Mouse (Mus musculus) embryonic facial prominence, embryonic 13.5 days (tissue): ENCODE measurements around the gene Pdzd11. TPM values are rescaled to one million over a fixed set of nuclear protein-coding genes. Genes with fewer than 3 reads are reported as not detected.

Experiments used
- ATAC-seq: fragments of 200-750 bp; cut with Nextera tagmentation; 2 replicates; pipeline ENCODE4 v1.8.0; 2017; ENCODE audit warnings: low read depth; ENCODE audit not compliant: insufficient number of reproducible peaks, insufficient read depth, low FRiP score, low TSS enrichment
- H3K27ac ChIP-seq: fragments of 300-500 bp; sonication (generic); 2 replicates; pipeline ENCODE4 v1.5.1; 2015; ENCODE audit warnings: moderate library complexity, mild to moderate bottlenecking, inconsistent platforms
- H3K27me3 ChIP-seq: fragments of 300-500 bp; sonication (generic); 2 replicates; pipeline ENCODE4 v1.6.1; 2015; ENCODE audit warnings: mild to moderate bottlenecking, inconsistent platforms
- H3K36me3 ChIP-seq: fragments of 300-500 bp; sonication (generic); 2 replicates; pipeline ENCODE4 v1.6.1; 2015; ENCODE audit warnings: mild to moderate bottlenecking, inconsistent platforms
- H3K4me1 ChIP-seq: fragments of 300-500 bp; sonication (generic); 2 replicates; pipeline ENCODE4 v1.6.1; 2015; ENCODE audit warnings: inconsistent platforms
- H3K4me2 ChIP-seq: fragments of 300-500 bp; sonication (generic); 2 replicates; pipeline ENCODE4 v1.6.1; 2015; ENCODE audit warnings: moderate library complexity, mild to moderate bottlenecking, inconsistent platforms
- H3K4me3 ChIP-seq: fragments of 300-500 bp; sonication (generic); 2 replicates; pipeline ENCODE4 v1.5.1; 2015; ENCODE audit warnings: mild to moderate bottlenecking, inconsistent platforms
- H3K9ac ChIP-seq: fragments of 300-500 bp; sonication (generic); 2 replicates; pipeline ENCODE4 v1.6.1; 2015; ENCODE audit warnings: mild to moderate bottlenecking, inconsistent platforms
- H3K9me3 ChIP-seq: fragments of 300-500 bp; sonication (generic); 2 replicates; pipeline ENCODE4 v1.6.1; 2016; ENCODE audit warnings: inconsistent platforms
- WGBS: fragments of 180-500 bp; shearing (Covaris S2); methylation state at CpG from one replicate; pipeline ENCODE4 v1.1.7; 2015; ENCODE audit warnings: mixed read lengths; 5-methylcytosine and 5-hydroxymethylcytosine counted together
- polyA plus RNA-seq: library from polyadenylated mRNA; unstranded; fragments of >200 nt; fragmentation: Nextera tagmentation; extraction: Ambion mirVana; gene quantifications from 2 replicates; pipeline ENCODE4 v1.2.1, GENCODE M21; 2015

The Pdzd11 gene
- 117 and 133 TPM in 2 replicates for polyA plus RNA-seq

- Histone ChIP-seq H3K27me3 (peaks cover 10% of the 10 kb centered on the region), H3K36me3 (peaks cover 13% of the 10 kb centered on the region), H3K9ac (peak within 1 kb of the TSS; percentile 76), H3K9me3 (no peaks in the 10 kb centered on the region), H3K4me1 (no peaks in the 10 kb centered on the region; the same call in 1 of the 2 replicates), H3K4me3 (peak within 1 kb of the TSS; percentile 59), H3K4me2 (peak within 1 kb of the TSS; percentile 70), H3K27ac (peak within 1 kb of the TSS; percentile 82)
- ATAC-seq = peak; percentile 98
- 23% methylated on average over 62 of the region's 62 CpGs for WGBS
These were observed at the start of gene Pdzd11 for GRCm38 (mm10) chrX:100625802-100626793. Gene Pdzd11, minus strand, starts transcription at chrX:100626568.

GRCm38 (mm10) chrX:100664825-100665224 lies 38.5 kb upstream of the Pdzd11 start:
- Histone ChIP-seq H3K9ac (no peak overlapping the region), H3K4me1 (no peaks in the 10 kb centered on the region), H3K27me3 (peaks cover 16% of the 10 kb centered on the region; the same call in 1 of the 2 replicates), H3K4me2 (no peak overlapping the region), H3K36me3 (no peaks in the 10 kb centered on the region; the same call in 1 of the 2 replicates), H3K9me3 (no peaks in the 10 kb centered on the region), H3K4me3 (no peak overlapping the region), H3K27ac (no peak overlapping the region)
- ATAC-seq = no peak
- 81% methylated on average over 2 of the region's 2 CpGs for WGBS

GRCm38 (mm10) chrX:100652848-100653247 lies 26.5 kb upstream of the Pdzd11 start:
- no peaks in the 10 kb centered on the region for H3K9me3 ChIP-seq
- no peaks in the 10 kb centered on the region for H3K36me3 ChIP-seq
- no peak overlapping the region for H3K4me2 ChIP-seq
- no peak overlapping the region for H3K9ac ChIP-seq
- peaks cover 2% of the 10 kb centered on the region; the same call in 1 of the 2 replicates for H3K27me3 ChIP-seq
- no peaks in the 10 kb centered on the region for H3K4me1 ChIP-seq
- no peak overlapping the region for H3K4me3 ChIP-seq
- H3K27ac ChIP-seq = no peak overlapping the region
- ATAC-seq = no peak

- H3K4me2 ChIP-seq = no peak overlapping the region
- no peak overlapping the region for H3K27ac ChIP-seq
- no peak overlapping the region for H3K9ac ChIP-seq
- ATAC-seq = no peak
- peaks cover 9% of the 10 kb centered on the region; the same call in 1 of the 2 replicates for H3K36me3 ChIP-seq
- H3K4me1 ChIP-seq = no peaks in the 10 kb centered on the region
- no peak overlapping the region for H3K4me3 ChIP-seq
- H3K27me3 ChIP-seq = peaks cover 11% of the 10 kb centered on the region; the same call in 1 of the 2 replicates
- 91% methylated on average over 8 of the region's 8 CpGs for WGBS
- H3K9me3 ChIP-seq = no peaks in the 10 kb centered on the region
These were observed 12.1 kb upstream of the Pdzd11 start for GRCm38 (mm10) chrX:100638477-100638876.

- H3K4me1 ChIP-seq = no peaks in the 10 kb centered on the region; the same call in 1 of the 2 replicates
- no peak overlapping the region for H3K4me2 ChIP-seq
- H3K27ac ChIP-seq = no peak overlapping the region
- 93% methylated on average over 2 of the region's 2 CpGs for WGBS
- no peak overlapping the region for H3K4me3 ChIP-seq
- peaks cover 10% of the 10 kb centered on the region for H3K27me3 ChIP-seq
- no peaks in the 10 kb centered on the region for H3K9me3 ChIP-seq
- no peak overlapping the region for H3K9ac ChIP-seq
- no peak for ATAC-seq
- H3K36me3 ChIP-seq = no peaks in the 10 kb centered on the region
These were observed 2.7 kb upstream of the Pdzd11 start for GRCm38 (mm10) chrX:100629076-100629475.

- Histone ChIP-seq H3K9ac (peak within 1 kb of the TSS; percentile 76), H3K36me3 (peaks cover 13% of the 10 kb centered on the region), H3K27me3 (peaks cover 10% of the 10 kb centered on the region), H3K4me3 (peak within 1 kb of the TSS; percentile 59), H3K9me3 (no peaks in the 10 kb centered on the region), H3K4me2 (peak within 1 kb of the TSS; percentile 70), H3K27ac (peak within 1 kb of the TSS; percentile 82), H3K4me1 (no peaks in the 10 kb centered on the region; the same call in 1 of the 2 replicates)
- ATAC-seq = no peak
- WGBS = 17% methylated on average over 3 of the region's 3 CpGs
These were observed 894 bp downstream of the Pdzd11 start, which contains the start of gene Kif4 for GRCm38 (mm10) chrX:100625546-100625801. Gene Kif4, plus strand, starts transcription at chrX:100625737.

GRCm38 (mm10) chrX:100625146-100625545 lies 1.2 kb downstream of the Pdzd11 start:
- no peak overlapping the region for H3K27ac ChIP-seq
- peak overlapping the region; percentile 58 for H3K4me2 ChIP-seq
- peak overlapping the region; percentile 76 for H3K9ac ChIP-seq
- peaks cover 10% of the 10 kb centered on the region for H3K27me3 ChIP-seq
- peaks cover 13% of the 10 kb centered on the region for H3K36me3 ChIP-seq
- ATAC-seq = no peak
- WGBS = 45% methylated on average over 7 of the region's 7 CpGs
- H3K4me3 ChIP-seq = peak overlapping the region; percentile 59
- H3K9me3 ChIP-seq = no peaks in the 10 kb centered on the region
- H3K4me1 ChIP-seq = no peaks in the 10 kb centered on the region; the same call in 1 of the 2 replicates

- Histone ChIP-seq H3K4me2 (0 out of 2 replicates have a peak overlapping the region, but pooled peaks have one; percentile 58), H3K4me1 (no peaks in the 10 kb centered on the region; the same call in 1 of the 2 replicates), H3K27me3 (peaks cover 10% of the 10 kb centered on the region), H3K36me3 (peaks cover 13% of the 10 kb centered on the region), H3K4me3 (no peak overlapping the region), H3K9ac (no peak overlapping the region), H3K9me3 (no peaks in the 10 kb centered on the region), H3K27ac (no peak overlapping the region)
- no peak for ATAC-seq
- 85% methylated on average over 4 of the region's 4 CpGs for WGBS
These were observed 2.1 kb downstream of the Pdzd11 start for GRCm38 (mm10) chrX:100624242-100624641.

GRCm38 (mm10) chrX:100621366-100621765 lies 5.0 kb downstream of the Pdzd11 start:
- no peak overlapping the region for H3K4me2 ChIP-seq
- no peak overlapping the region for H3K9ac ChIP-seq
- H3K36me3 ChIP-seq = peaks cover 13% of the 10 kb centered on the region
- no peaks in the 10 kb centered on the region; the same call in 1 of the 2 replicates for H3K4me1 ChIP-seq
- H3K4me3 ChIP-seq = no peak overlapping the region
- no peak for ATAC-seq
- no peak overlapping the region for H3K27ac ChIP-seq
- peaks cover 26% of the 10 kb centered on the region for H3K27me3 ChIP-seq
- H3K9me3 ChIP-seq = no peaks in the 10 kb centered on the region
- 62% methylated on average over 2 of the region's 2 CpGs for WGBS

- H3K27ac ChIP-seq = no peak overlapping the region
- peaks cover 10% of the 10 kb centered on the region for H3K36me3 ChIP-seq
- no peak overlapping the region for H3K9ac ChIP-seq
- ATAC-seq = no peak
- no peak overlapping the region for H3K4me2 ChIP-seq
- WGBS = 62% methylated on average over 3 of the region's 3 CpGs
- H3K27me3 ChIP-seq = peaks cover 23% of the 10 kb centered on the region
- H3K9me3 ChIP-seq = no peaks in the 10 kb centered on the region
- no peaks in the 10 kb centered on the region for H3K4me1 ChIP-seq
- H3K4me3 ChIP-seq = no peak overlapping the region
These were observed 7.9 kb downstream of the Pdzd11 start for GRCm38 (mm10) chrX:100618488-100618887.

- no peaks in the 10 kb centered on the region for H3K4me1 ChIP-seq
- H3K4me2 ChIP-seq = no peak within 1 kb of the TSS
- H3K4me3 ChIP-seq = no peak within 1 kb of the TSS
- no peak within 1 kb of the TSS for H3K27ac ChIP-seq
- H3K9ac ChIP-seq = no peak within 1 kb of the TSS
- H3K36me3 ChIP-seq = no peaks in the 10 kb centered on the region
- H3K9me3 ChIP-seq = no peaks in the 10 kb centered on the region
- 70% methylated on average over 1 of the region's 1 CpGs for WGBS
- no peak for ATAC-seq
- H3K27me3 ChIP-seq = peaks cover 38% of the 10 kb centered on the region; the same call in 1 of the 2 replicates
These were observed 21.1 kb downstream of the Pdzd11 start, which contains the start of gene Arr3 for GRCm38 (mm10) chrX:100605314-100605713. Gene Arr3, plus strand, starts transcription at chrX:100605497.

GRCm38 (mm10) chrX:100599755-100600154 lies 26.6 kb downstream of the Pdzd11 start:
- Histone ChIP-seq H3K4me3 (no peak overlapping the region), H3K9ac (no peak overlapping the region), H3K4me2 (no peak overlapping the region), H3K4me1 (no peaks in the 10 kb centered on the region), H3K27me3 (peaks cover 47% of the 10 kb centered on the region), H3K9me3 (no peaks in the 10 kb centered on the region), H3K36me3 (no peaks in the 10 kb centered on the region), H3K27ac (no peak overlapping the region)
- WGBS = 65% methylated on average over 4 of the region's 4 CpGs
- no peak for ATAC-seq
